Mouse (Mus musculus): ENCODE results near the gene Lrit3. TPM values are rescaled to one million over a fixed set of nuclear protein-coding genes. Genes with fewer than 3 reads are reported as not detected.

Gene Lrit3
- total and polyA plus RNA-seq, 3 experiments: not detected

DNA sequence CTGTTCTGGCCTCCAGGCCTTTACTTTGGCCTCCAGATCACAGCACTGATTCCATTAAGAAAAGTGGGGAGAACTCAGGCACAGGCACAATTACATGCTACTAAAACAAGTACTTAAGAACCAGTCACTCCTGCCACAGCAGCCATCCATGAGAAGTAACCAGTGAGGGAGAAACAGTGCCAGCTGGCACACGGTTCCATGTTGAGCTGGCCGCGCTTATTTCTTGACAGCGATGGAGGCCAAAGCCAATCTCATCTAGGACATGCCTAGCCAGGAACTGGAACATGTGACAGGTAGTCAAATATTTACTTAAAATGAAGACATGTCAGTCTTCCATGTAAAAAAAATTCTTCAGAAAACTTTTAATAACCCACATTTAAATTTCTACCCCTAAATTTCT is 20.3 kb upstream of the Lrit3 start:
- H3K27ac ChIP-seq (ENCODE audit: insufficient read depth, low read depth): no peak overlapping the region
- no peak for DNase-seq (ENCODE audit: extremely low read depth)
- dilution Hi-C loops (cut with MboI; ENCODE audit: extremely low pct_ligation_motif_present, extremely low pct_unique_long_range_greater_than_20kb, low sequenced_read_pairs) (no loop called here), in situ Hi-C loops (cut with MboI; ENCODE audit: low pct_ligation_motif_present, low pct_unique_long_range_greater_than_20kb, low sequenced_read_pairs) (no loop called here)
- TF ChIP-seq GABPA (IDR thresholded peaks at IDR 0.05; ENCODE audit: insufficient replicate concordance, low read depth, low read length): no peak
- TF ChIP-seq ZC3H11A (IDR thresholded peaks at IDR 0.05; ENCODE audit: low read depth, low read length): no peak
- TF ChIP-seq TBP (conservative IDR thresholded peaks at IDR 0.05; ENCODE audit: low read depth, low read length): no peak
- TF ChIP-seq USF2 (conservative IDR thresholded peaks at IDR 0.05; ENCODE audit: low read depth, low read length): no peak
- no peak for TF ChIP-seq MAZ (IDR thresholded peaks at IDR 0.05; ENCODE audit: low read depth, low read length)
- no peak for TF ChIP-seq MAX (IDR thresholded peaks at IDR 0.05; ENCODE audit: low read length)
- TF ChIP-seq E2F4 (IDR thresholded peaks at IDR 0.05; ENCODE audit: insufficient replicate concordance, low read depth, low read length): no peak
- TF ChIP-seq JUND (conservative IDR thresholded peaks at IDR 0.05; ENCODE audit: low read depth, low read length): no peak
- no peak for TF ChIP-seq SIN3A (IDR thresholded peaks at IDR 0.05; ENCODE audit: low read length)
- no peak for TF ChIP-seq BHLHE40 (IDR thresholded peaks at IDR 0.05; ENCODE audit: low read depth, low read length)
- H3K9me3 ChIP-seq (replicated peaks; ENCODE audit: low read length): no peaks in the 10 kb centered on the region
- peaks cover 3 to 20% of the 10 kb centered on the region in 2 experiments for H3K4me1 ChIP-seq (ENCODE audit: control insufficient read depth in 1 of 2, insufficient read depth in 2 of 2)
- H3K4me2 ChIP-seq (ENCODE audit: insufficient read depth, low read depth, poor library complexity, severe bottlenecking): no peak overlapping the region
- H3K4me3 ChIP-seq (replicated peaks in 1 of 3; ENCODE audit: low read depth in 2 of 3, low read length in 2 of 3, poor library complexity in 1 of 3): no peak overlapping the region
- peaks cover 25% of the 10 kb centered on the region for H3K79me2 ChIP-seq (replicated peaks; ENCODE audit: control insufficient read depth, extremely low read depth, insufficient read depth, poor library complexity, severe bottlenecking)
- H3K9ac ChIP-seq (ENCODE audit: insufficient read depth, low read depth): no peak overlapping the region
- H3K27me3 ChIP-seq (replicated peaks): no peaks in the 10 kb centered on the region
- peaks cover 38 to 88% of the 10 kb centered on the region in 2 experiments for H3K36me3 ChIP-seq (replicated peaks in 1 of 2; ENCODE audit: control insufficient read depth in 1 of 2, insufficient read depth in 1 of 2, low read length in 1 of 2)

DNA sequence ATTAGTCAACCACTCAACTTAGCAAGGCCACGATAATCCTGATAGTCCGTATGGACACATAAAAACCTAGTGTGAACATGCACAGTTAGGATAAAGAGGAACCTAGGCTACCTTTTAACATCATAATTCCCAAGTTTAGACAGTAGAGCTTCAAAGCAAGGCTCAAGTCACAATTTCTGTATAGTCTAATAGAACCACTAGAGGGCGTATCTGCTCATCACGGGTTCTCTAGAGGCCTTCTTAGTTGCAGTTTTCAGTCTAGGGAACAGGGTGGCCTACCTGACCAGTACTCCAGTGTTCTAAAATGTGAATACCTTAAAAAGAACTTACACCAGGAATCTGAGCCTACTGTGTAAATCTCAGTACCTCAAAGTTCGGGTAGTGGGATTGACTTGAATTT is 19.5 kb upstream of the Lrit3 start:
- Histone ChIP-seq H3K79me2 (replicated peaks; ENCODE audit: control insufficient read depth, extremely low read depth, insufficient read depth, poor library complexity, severe bottlenecking) (peaks cover 18% of the 10 kb centered on the region), H3K9me3 (replicated peaks; ENCODE audit: low read length) (no peaks in the 10 kb centered on the region), H3K9ac (ENCODE audit: insufficient read depth, low read depth) (no peak overlapping the region), H3K4me3 (replicated peaks in 1 of 3; ENCODE audit: low read depth in 2 of 3, low read length in 2 of 3, poor library complexity in 1 of 3) (no peak overlapping the region), H3K36me3 (replicated peaks in 1 of 2; ENCODE audit: control insufficient read depth in 1 of 2, insufficient read depth in 1 of 2, low read length in 1 of 2) (peaks cover 35 to 82% of the 10 kb centered on the region in 2 experiments), H3K27me3 (replicated peaks) (no peaks in the 10 kb centered on the region), H3K4me1 (ENCODE audit: control insufficient read depth in 1 of 2, insufficient read depth in 2 of 2) (peaks cover 0 to 12% of the 10 kb centered on the region in 2 experiments; a peak in 1 of 4 replicates), H3K27ac (ENCODE audit: insufficient read depth, low read depth) (no peak overlapping the region), H3K4me2 (ENCODE audit: insufficient read depth, low read depth, poor library complexity, severe bottlenecking) (no peak overlapping the region)
- peak; percentile 68 for DNase-seq (ENCODE audit: extremely low read depth)
- TF ChIP-seq ZMIZ1 (IDR thresholded peaks at IDR 0.05; ENCODE audit: low read depth, low read length) (no peak), SMC3 (IDR thresholded peaks at IDR 0.05; ENCODE audit: low read depth, low read length) (peak; percentile 44), CTCF (conservative IDR thresholded peaks at IDR 0.05 in 1 of 2, IDR thresholded peaks at IDR 0.05 in 1 of 2; ENCODE audit: low read depth in 2 of 2, low read length in 2 of 2) (peak; percentile 41 to 67), RAD21 (IDR thresholded peaks at IDR 0.05; ENCODE audit: low read depth, low read length) (peak; percentile 41)
- in situ Hi-C loops (cut with MboI; ENCODE audit: low pct_ligation_motif_present, low pct_unique_long_range_greater_than_20kb, low sequenced_read_pairs) (no loop called here), dilution Hi-C loops (cut with MboI; ENCODE audit: extremely low pct_ligation_motif_present, extremely low pct_unique_long_range_greater_than_20kb, low sequenced_read_pairs) (no loop called here)
